Mouse (Mus musculus) liver, postnatal 0 days (tissue): ENCODE measurements around the gene Gm20816. TPM values are rescaled to one million over a fixed set of nuclear protein-coding genes. Genes with fewer than 3 reads are reported as not detected.
"Not testable (repeated sequence)": the region's sequence is repeated elsewhere in the genome, so short reads cannot be mapped to it uniquely, and the experiment has no call there.

Experiments
- ATAC-seq: fragments of 200-750 bp; cut with Nextera tagmentation; 2 replicates; pipeline ENCODE4 v1.8.0; 2017; ENCODE audit warnings: mild to moderate bottlenecking, moderate library complexity
- DNase-seq: peaks from one replicate; pipeline ENCODE4 v3.0.0-alpha.2; 2016
- H3K27ac ChIP-seq: fragments of 300-500 bp; sonication (generic); 2 replicates; pipeline ENCODE4 v1.5.1; 2014; ENCODE audit warnings: antibody characterized with exemption, moderate library complexity, mild to moderate bottlenecking, low read depth
- H3K27me3 ChIP-seq: fragments of 300-500 bp; sonication (generic); 2 replicates; pipeline ENCODE4 v1.6.1; 2014; ENCODE audit warnings: low read length, control low read depth, mixed read lengths; ENCODE audit not compliant: insufficient read depth
- H3K36me3 ChIP-seq: fragments of 300-500 bp; sonication (generic); replicated peaks from 2 replicates; pipeline ENCODE4 v1.6.1; 2014; ENCODE audit warnings: mild to moderate bottlenecking, control low read depth, low read length, moderate library complexity, mixed read lengths; ENCODE audit not compliant: insufficient read depth
- H3K4me1 ChIP-seq: fragments of 300-500 bp; sonication (generic); 2 replicates; pipeline ENCODE4 v1.6.1; 2014; ENCODE audit warnings: antibody characterized with exemption, mild to moderate bottlenecking, control low read depth; ENCODE audit not compliant: insufficient read depth
- H3K4me2 ChIP-seq: fragments of 300-500 bp; sonication (generic); 2 replicates; pipeline ENCODE4 v1.6.1; 2014; ENCODE audit warnings: low read depth, mild to moderate bottlenecking, low read length, moderate library complexity, mixed read lengths
- H3K4me3 ChIP-seq: fragments of 300-500 bp; sonication (generic); 2 replicates; pipeline ENCODE4 v1.5.1; 2014; ENCODE audit warnings: low read depth, low read length
- H3K9ac ChIP-seq: fragments of 300-500 bp; sonication (generic); replicated peaks from 2 replicates; pipeline ENCODE4 v1.6.1; 2014; ENCODE audit warnings: mild to moderate bottlenecking, moderate library complexity
- H3K9me3 ChIP-seq: fragments of 300-500 bp; sonication (generic); 2 replicates; pipeline ENCODE4 v1.6.1; 2016; ENCODE audit warnings: mild to moderate bottlenecking, control low read depth, low read length, mixed read lengths
- WGBS: fragments of 180-500 bp; shearing (Covaris S2); extraction: QIAGEN DNeasy Blood & Tissue Kit; methylation state at CpG from one replicate; pipeline ENCODE4 v1.1.7; 2014; ENCODE audit not compliant: insufficient replicate concordance; 5-methylcytosine and 5-hydroxymethylcytosine counted together
- polyA plus RNA-seq: library from polyadenylated mRNA; unstranded; fragments of >200 nt; fragmentation: Nextera tagmentation; extraction: Ambion mirVana; gene quantifications from 2 replicates; pipeline ENCODE4 v1.2.1, GENCODE M21; 2015

Gene Gm20816
- not detected in 2 replicates for polyA plus RNA-seq

- WGBS = no CpG with 5 or more reads among the region's 3 CpGs
- DNase-seq = not testable (repeated sequence)
Measured at GRCm38 (mm10) chrY:68537655-68538054, at the start of gene Gm20816. TSS of gene Gm20816 (plus strand) at chrY:68537955.

More at GRCm38 (mm10) chrY:68537655-68538054, at the start of gene Gm20816:
- not testable (repeated sequence) for ATAC-seq, H3K27ac ChIP-seq, H3K4me3 ChIP-seq, H3K36me3 ChIP-seq, H3K4me2 ChIP-seq, H3K9me3 ChIP-seq, H3K9ac ChIP-seq, H3K4me1 ChIP-seq, H3K27me3 ChIP-seq

Other genes with a start within 250 kb of the Gm20816 start
- gene Gm20937, start 243.1 kb upstream of the Gm20816 start, polyA plus RNA-seq = not detected in 2 replicates